Mouse (Mus musculus): ENCODE measurements around the gene Oaz2. TPM values are rescaled to one million over a fixed set of nuclear protein-coding genes. Genes with fewer than 3 reads are reported as not detected.

The Oaz2 gene
- 20.8 to 34.0 TPM (median 28.4 TPM) in 4 replicates for total RNA-seq (2023; ENCODE audit: inconsistent age)

GRCm38 (mm10) chr9:65667701-65668100, at the start of gene Oaz2:
Gene Oaz2, plus strand, starts transcription at chr9:65668001.

GRCm38 (mm10) chr9:65629025-65629766, 38.6 kb upstream of the Oaz2 start, which contains the start of gene Rbpms2:
Gene Rbpms2, plus strand, starts transcription at chr9:65629648.

Other genes starting within 250 kb of the Oaz2 start
- gene Slc51b, start 245.0 kb upstream of the Oaz2 start, total RNA-seq (2023; ENCODE audit: inconsistent age): not detected in 4 replicates
- gene Mtfmt, start 232.2 kb upstream of the Oaz2 start, total RNA-seq (2023; ENCODE audit: inconsistent age): 21.0 to 25.7 TPM (median 22.2 TPM) in 4 replicates
- 63.2 to 69.7 TPM (median 65.7 TPM) in 4 replicates for gene Spg21, start 207.1 kb upstream of the Oaz2 start, total RNA-seq (2023; ENCODE audit: inconsistent age)
- 0.35 to 0.63 TPM (median 0.35 TPM) in 3 of 4 replicates, not detected in the other for gene Ankdd1a, start 147.8 kb upstream of the Oaz2 start, total RNA-seq (2023; ENCODE audit: inconsistent age)
- 176 to 199 TPM (median 188 TPM) in 4 replicates for gene Plekho2, start 88.0 kb upstream of the Oaz2 start, total RNA-seq (2023; ENCODE audit: inconsistent age)
- gene Pif1, start 80.8 kb upstream of the Oaz2 start, total RNA-seq (2023; ENCODE audit: inconsistent age): 0.57 to 1.3 TPM (median 0.77 TPM) in 4 replicates
- 0.32 TPM in 1 of 4 replicates, not detected in the others for gene Rbpms2, start 38.4 kb upstream of the Oaz2 start, total RNA-seq (2023; ENCODE audit: inconsistent age)
- 15.5 to 24.3 TPM (median 19.7 TPM) in 4 replicates for gene Zfp609, start 159.6 kb downstream of the Oaz2 start, total RNA-seq (2023; ENCODE audit: inconsistent age)
- 3.9 to 6.1 TPM (median 4.7 TPM) in 4 replicates for gene Pclaf, start 222.2 kb downstream of the Oaz2 start, total RNA-seq (2023; ENCODE audit: inconsistent age)
- gene Trip4, start 240.8 kb downstream of the Oaz2 start, total RNA-seq (2023; ENCODE audit: inconsistent age): 23.7 to 29.2 TPM (median 24.9 TPM) in 4 replicates
- 44.0 to 48.6 TPM (median 46.7 TPM) in 4 replicates for gene Csnk1g1, start 240.9 kb downstream of the Oaz2 start, total RNA-seq (2023; ENCODE audit: inconsistent age)

All from B cell, adult (primary cell).